Mouse (Mus musculus) thymus, postnatal 0 days (tissue): ENCODE measurements around the gene Map3k9. TPM values are rescaled to one million over a fixed set of nuclear protein-coding genes. Genes with fewer than 3 reads are reported as not detected.

Experiments
- DNase-seq: peaks from one replicate; pipeline ENCODE4 v3.0.0-alpha.2; 2015; ENCODE audit warnings: low spot score
- polyA plus RNA-seq: library from polyadenylated mRNA; unstranded; fragments of >200 nt; fragmentation: Nextera tagmentation; extraction: Ambion mirVana; gene quantifications from 2 replicates; pipeline ENCODE4 v1.2.1, GENCODE M21; 2015

Map3k9 gene
- polyA plus RNA-seq, 1 experiment from 2014 or later, result 0.29 TPM

DNA sequence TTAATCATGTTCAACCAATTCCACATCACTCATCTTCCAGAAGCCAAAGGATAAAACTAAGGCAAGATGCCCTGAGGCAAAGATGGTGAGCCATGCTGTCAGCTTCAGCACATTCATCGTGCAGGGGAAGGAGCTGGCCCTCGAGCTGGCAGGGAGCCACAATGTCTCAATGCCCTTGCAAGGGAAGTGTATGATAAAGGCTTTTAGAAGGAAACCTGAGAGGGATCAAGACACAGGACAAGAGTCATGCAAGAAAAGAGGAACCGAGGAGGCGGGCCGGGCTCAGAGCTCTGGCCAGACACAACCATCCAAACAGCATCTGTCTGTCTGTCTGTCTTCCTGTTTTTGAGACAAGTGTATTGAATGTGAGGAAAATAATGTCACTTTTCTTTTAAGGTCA is 61.8 kb downstream of the Map3k9 start:
- DNase-seq, result no peak

DNA sequence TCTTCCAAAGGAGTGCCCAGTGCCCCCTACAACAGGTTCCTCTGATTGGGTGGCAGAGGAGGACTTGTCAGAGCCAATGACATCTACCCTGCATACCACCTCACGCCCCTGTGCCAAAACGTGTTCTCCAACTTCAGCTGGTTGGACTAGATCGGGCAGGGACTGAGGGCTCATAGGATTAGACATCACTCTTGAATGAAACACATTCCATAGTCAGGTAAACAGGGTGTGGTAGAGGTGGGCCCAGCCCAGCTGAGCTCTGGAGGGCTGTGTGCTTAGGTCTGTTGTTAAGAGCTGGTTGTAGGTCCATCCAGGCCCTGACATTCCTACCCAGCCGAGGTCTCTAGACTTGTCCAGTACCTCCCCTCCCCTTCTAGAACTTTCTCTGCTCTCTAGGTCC is 68.4 kb downstream of the Map3k9 start:
- no peak for DNase-seq

DNA sequence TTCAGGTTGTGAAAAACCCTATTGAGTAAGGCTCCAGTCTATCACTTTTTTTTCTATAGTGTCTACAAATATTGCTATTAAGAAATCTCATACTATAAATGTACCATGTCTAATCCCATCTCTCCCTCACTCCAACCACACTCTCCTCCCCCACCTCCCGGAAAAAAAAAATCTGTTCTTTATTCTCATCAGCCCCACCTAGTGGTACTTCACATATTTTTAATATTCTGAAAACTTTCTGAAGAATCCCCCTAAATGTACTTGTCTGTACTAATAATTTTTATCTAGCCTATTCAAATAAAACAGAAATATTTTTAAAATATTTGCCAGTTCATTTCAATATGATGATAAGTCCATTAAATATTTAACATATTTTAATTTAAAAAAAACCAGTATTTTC is 78.1 kb downstream of the Map3k9 start:
- DNase-seq, result no peak

DNA sequence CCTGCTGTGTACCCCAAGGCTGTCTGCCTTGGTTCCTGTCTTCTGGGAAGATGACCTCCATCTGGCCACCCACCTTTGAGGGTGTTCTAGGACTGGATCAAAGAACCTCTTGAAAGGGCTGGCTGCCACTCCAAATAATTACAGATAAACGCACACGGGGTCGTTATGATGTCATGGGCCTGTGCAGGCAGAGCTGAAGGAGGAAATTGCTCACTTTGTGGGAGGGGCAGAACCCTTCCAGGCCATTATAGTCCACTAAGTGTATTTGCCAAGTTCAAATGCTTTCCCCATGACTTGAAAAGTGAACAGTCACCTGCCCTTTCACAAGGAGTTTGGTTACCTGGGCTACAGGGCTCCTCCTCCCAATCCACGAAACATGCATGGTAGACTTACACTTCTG is 83.0 kb downstream of the Map3k9 start:
- no peak for DNase-seq

DNA sequence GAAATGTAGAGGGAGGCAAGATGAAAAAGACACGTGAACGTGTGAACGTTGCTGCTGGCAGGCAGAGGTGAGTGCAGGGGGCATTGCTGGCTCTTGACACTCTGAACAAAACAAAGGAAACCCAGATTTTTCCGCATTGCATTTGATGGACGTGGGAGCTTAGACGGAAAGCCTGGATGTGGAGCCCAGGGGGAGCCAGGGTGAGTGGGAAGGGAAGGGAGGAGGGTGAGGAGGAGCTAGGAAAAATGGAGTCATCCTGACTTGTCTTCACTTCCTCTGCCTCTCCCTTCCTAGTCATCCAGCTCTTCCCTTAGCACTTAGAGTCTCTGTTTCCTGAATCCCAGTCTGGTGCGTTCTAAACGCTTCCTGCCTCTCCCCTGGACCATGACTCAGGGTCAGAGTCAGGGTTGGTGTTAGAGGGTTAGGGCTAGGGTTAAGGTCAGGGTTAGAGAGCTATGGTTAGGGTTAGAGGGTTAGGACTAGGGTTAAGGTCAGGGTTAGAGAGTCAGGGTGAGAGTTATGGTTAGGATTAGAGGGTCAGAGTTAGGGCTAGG is 89.7 kb downstream of the Map3k9 start:
- DNase-seq, result no peak

DNA sequence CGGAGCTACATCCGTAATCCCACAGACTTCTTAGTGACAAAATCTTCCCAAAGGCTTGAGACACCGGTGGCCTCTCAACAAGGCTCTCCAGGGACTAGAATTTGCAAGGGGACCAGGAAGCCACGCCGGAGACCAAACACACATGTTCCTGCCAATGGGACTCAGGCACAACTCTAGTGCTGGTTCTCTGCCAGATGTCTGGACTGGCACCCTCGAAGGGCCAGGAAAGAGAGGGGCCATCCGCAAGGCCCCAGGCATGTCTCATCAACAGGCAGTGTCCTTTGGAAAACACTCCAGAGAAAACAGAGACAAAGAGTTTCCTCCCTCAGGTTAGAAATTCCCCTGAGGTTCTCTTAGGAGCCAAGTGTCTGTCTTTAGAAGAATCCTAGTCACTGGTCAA is 90.2 kb downstream of the Map3k9 start:
- no peak for DNase-seq

DNA sequence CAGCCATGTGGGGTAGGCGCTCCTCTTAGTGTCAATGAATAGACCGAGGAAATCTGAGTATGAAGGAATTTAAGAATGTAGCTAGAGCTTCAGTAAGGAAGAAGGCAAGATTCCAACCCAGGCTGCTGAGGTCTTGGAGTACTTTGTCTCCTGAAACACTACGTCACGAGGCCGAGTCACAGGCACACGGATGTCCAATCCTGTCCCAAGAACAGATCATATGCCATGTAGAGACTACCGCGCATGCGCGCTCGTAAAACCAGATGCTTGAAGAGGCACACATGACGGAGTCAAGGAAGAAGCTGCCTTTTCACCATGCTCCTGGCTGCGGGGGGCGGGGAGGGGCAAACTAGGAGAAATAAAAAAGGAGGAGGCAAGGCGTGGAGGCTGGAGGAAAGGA is 90.9 kb downstream of the Map3k9 start:
- DNase-seq, result no peak

DNA sequence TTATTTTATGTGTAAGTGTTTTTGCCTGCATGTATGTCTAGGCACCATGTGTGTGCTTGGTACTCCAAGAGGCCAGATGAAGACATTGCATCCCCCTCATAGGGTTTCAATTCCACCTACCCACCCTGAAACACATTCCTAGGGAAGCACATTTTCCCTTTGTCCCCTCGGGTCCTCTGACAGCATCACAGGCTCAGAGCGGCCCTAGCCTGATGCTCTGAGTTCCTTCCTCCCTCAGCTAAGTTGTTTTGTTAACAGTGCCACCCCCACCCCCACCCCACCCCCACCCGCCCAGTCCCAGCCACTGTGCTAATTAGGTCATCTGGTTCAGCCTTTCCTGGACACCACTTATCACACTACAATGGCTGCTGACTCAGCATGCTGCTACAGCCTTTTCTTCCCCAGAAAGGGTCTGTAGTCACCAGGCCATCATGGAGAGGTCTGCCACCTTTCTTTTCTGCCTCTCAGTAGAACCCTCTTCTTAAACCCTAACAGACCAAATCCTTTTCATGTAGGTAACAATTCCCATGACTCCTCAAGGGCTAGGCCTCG is 91.4 kb downstream of the Map3k9 start:
- no peak for DNase-seq

DNA sequence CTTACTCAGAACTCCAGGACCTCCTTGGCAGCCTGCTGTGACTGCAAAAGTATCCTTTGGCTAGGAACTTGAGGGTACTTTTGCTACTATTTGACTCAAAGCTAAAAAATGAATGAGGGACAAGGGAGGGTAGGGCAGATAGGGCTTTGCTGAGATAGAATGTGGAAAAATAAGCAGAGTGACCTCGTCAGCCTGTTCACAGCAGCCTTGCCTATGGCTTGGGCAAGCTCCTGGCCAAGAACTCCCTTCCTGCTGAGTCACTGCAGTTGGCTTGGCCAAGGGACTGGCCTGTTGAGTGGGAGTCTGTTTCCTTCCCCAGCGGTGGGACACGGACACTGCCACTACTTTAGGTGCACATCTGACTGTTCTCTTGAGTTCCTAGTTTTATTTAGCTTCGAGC is 92.4 kb downstream of the Map3k9 start:
- no peak for DNase-seq

DNA sequence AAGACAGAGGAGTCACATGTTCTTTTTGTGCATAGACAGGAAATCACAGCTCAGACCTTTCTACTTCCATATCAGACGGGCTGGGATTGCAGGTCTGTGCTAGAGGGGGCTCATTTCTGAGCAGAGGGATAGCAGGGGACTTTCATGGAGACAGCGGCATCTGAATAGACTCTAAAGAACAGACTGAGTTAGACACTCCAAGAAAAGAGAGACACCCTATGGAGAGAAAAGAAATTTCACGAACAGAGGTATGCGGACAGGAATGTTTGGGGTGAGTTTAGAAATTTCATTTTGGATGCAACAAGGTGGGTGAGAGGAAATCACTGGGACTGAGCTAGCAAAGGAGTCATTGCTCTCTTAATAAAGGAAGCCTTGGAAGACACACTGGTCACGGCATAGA is 93.1 kb downstream of the Map3k9 start:
- no peak for DNase-seq

DNA sequence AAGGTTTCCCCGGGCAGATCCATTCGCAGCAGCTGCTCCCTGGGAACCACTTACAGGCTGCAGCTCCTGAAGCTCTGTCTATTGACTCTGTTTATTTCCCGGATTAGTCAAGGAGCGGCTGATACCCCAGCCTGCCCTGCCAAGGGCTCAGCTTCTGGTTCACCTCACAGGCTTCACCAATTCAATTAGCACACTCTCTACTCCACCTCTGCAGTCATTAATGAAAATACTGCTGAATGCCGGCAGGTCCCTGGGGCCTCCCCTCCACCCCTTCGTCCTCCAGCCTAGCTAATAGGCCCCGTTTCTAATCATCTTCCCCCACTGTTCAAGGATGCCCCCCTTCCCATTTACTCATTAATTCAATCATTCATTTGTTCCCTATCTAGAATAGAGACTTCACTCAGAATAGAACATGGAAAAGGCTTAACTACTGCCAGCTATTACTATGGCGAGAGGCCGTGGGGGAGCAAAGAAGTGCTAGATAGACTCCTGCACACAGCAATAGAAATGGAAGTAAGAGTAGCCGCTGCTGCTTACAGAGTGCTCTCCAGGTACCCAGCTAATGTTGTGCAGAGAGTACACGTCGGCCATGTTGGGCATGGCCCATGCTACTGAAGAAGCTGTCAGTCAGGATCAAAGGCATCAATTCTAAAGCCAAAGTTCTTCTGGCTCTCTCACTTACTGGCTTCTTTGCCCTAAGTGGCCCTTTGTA is 94.4 kb downstream of the Map3k9 start:
- no peak for DNase-seq

DNA sequence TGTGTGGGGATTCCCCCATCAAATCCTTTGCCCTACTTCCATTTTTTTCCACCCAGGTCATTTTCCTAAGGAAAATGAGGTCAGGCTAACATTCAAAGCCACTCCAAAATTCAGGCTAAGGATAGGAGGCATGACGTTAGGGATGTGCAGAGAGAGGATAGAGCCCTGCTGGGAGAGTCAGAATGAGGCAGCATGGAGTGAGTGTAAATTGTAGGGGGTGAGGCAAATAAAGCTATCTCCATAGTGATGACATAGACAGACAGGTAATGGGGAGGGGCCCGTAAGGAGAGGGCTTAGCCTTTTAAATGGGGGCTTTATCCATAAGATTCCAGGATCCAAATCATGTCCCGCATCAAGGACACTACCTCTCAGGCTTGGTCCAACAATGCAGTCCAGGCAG is 95.0 kb downstream of the Map3k9 start:
- no peak for DNase-seq

DNA sequence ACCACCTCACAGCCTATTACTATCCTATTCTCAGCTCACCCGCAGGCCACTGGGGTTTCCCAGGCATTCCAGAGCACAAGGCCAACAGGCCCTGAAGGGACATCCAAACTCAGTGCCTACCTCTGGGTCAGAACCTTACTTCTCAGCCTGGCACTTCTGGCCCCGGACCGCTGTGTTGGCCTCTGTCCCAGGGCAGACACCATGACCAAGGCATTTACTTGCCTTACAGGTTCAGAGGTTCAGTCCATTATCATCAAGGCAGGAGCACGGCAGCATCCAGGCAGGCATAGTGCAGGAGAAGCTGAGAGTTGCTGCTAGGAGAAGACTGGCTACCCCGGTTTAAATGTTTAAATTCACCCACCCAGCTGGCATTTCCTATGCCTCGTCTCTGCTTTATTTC is 96.9 kb downstream of the Map3k9 start:
- no peak for DNase-seq

DNA sequence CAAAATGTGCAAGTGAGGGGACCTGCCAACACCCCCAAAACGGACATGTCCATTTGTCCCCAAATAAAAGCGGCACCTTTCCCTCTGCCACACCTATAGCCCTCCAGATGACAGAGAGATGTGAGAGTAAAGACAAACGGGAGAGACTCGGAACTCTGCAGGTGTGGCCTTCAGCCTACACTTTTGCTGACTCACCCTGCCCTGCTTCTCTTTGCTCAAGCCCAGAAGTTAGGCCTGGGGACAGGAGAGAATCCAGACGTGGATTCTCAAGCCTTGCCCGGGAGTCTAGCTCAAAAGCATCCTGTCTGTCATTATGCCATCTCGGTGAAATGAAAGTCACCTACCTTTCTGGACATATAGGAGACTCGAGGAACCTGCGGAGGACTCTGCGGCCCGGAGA is 97.6 kb downstream of the Map3k9 start:
- DNase-seq, result no peak

DNA sequence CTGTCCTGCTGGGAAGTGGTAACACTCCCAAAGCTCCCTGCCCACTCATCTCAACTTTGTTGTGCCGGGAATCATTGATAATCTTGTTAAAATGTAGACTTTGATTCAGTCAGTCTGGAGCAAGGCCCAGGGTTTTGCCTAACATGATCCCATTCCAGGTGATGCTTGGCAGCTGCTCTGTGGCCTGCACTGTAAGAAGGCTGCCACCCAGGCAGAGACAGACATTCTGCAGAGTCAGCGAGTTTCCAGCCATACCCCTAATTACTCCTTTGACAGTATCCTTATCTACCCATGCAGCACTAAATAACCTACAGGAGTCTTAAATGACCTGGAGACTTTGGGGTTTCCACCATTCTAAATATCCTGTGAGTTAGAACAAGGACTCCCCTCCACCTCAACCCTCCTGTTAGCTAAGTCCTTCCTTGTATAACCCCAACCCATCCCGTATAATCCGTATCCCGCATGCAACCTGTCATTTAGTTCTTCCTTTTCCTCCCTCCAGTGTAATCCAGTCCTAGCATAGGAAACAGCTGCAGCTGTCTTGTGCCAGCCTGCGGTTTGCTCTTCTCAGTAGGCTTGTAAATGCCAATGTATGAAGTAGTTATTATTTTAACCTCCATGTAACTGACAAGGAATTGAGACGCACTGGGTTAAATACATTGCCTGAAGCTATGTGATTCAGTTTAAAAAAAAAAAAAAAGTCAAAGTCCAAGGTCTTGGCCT is 101.0 kb downstream of the Map3k9 start:
- no peak for DNase-seq

DNA sequence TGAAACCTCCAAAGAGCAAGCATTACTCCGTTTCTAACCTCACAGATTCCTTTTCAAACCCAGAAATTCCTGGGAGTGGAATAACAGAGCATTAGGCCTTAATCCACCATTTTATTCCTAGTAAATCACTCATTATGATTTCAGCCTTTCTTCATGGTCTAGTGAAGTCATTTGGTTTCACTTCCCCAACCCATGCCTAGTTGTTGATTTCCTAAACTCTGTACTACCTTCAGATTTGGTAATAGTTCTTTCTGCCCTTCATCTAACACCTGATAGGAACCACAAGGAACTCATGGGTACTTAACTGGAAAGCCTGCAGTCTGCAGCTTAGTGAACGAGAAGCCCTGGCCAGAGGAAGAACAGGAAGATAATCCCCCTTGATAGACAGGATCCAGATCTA is 105.4 kb downstream of the Map3k9 start:
- DNase-seq, result no peak

Other genes with a start within 250 kb of the Map3k9 start
- 27.7 and 39.4 TPM in 2 replicates for gene Gm20498, start 248.3 kb downstream of the Map3k9 start, polyA plus RNA-seq
- gene Synj2bp, start 248.3 kb downstream of the Map3k9 start, polyA plus RNA-seq, result 45.8 and 56.9 TPM in 2 replicates
- gene Adam21, start 212.7 kb downstream of the Map3k9 start, polyA plus RNA-seq, result 0.05 and 0.07 TPM in 2 replicates
- 42.4 and 44.0 TPM in 2 replicates for gene Med6, start 186.2 kb downstream of the Map3k9 start, polyA plus RNA-seq
- 0.13 and 0.44 TPM in 2 replicates for gene Ttc9, start 149.9 kb downstream of the Map3k9 start, polyA plus RNA-seq
- gene Pcnx, start 78.8 kb upstream of the Map3k9 start, polyA plus RNA-seq, result 9.8 and 17.5 TPM in 2 replicates